Mouse (Mus musculus) myocyte (in vitro differentiated cells): ENCODE data around the gene Prdm1.

ENCODE experiments used
- CEBPB ChIP-seq: IDR thresholded peaks from 2 replicates; pipeline ENCODE4 v1.6.1; 2011; ENCODE audit warnings: mild to moderate bottlenecking, moderate library complexity; ENCODE audit not compliant: poor library complexity, insufficient read depth, severe bottlenecking
- E2F4 ChIP-seq: IDR thresholded peaks from one replicate; pipeline ENCODE4 v1.6.1; 2011; ENCODE audit warnings: mild to moderate bottlenecking, control low read depth, moderate library complexity; ENCODE audit not compliant: insufficient read depth
- MYOD1 ChIP-seq, 3 experiments: IDR thresholded peaks; one replicate each; pipeline ENCODE4 v1.6.1; 2011; ENCODE audit warnings: control low read depth in 2 of 3, low read depth in 2 of 3, mild to moderate bottlenecking in 2 of 3, moderate library complexity in 1 of 3; ENCODE audit not compliant: insufficient read length in 2 of 3, control insufficient read depth in 1 of 3
- MYOG ChIP-seq, 3 experiments: IDR thresholded peaks; one replicate each; pipeline ENCODE4 v1.6.1; 2011; ENCODE audit warnings: control low read depth in 2 of 3, low read depth in 2 of 3, mild to moderate bottlenecking in 2 of 3; ENCODE audit not compliant: insufficient read length in 2 of 3, control insufficient read depth in 1 of 3, insufficient read depth in 1 of 3
- POLR2A ChIP-seq: IDR thresholded peaks from one replicate; pipeline ENCODE4 v1.6.1; 2011; ENCODE audit warnings: low read depth, mild to moderate bottlenecking, control low read depth, moderate library complexity; ENCODE audit not compliant: insufficient read length
- SRF ChIP-seq: IDR thresholded peaks from one replicate; pipeline ENCODE4 v1.6.1; 2011; ENCODE audit warnings: low read depth; ENCODE audit not compliant: control insufficient read depth, insufficient read length
- TCF3 ChIP-seq: IDR thresholded peaks from one replicate; pipeline ENCODE4 v1.6.1; 2011; ENCODE audit warnings: low read depth, control low read depth; ENCODE audit not compliant: insufficient read length
- USF1 ChIP-seq: IDR thresholded peaks from one replicate; pipeline ENCODE4 v1.6.1; 2011; ENCODE audit warnings: low read depth, mild to moderate bottlenecking, control low read depth, moderate library complexity

DNA sequence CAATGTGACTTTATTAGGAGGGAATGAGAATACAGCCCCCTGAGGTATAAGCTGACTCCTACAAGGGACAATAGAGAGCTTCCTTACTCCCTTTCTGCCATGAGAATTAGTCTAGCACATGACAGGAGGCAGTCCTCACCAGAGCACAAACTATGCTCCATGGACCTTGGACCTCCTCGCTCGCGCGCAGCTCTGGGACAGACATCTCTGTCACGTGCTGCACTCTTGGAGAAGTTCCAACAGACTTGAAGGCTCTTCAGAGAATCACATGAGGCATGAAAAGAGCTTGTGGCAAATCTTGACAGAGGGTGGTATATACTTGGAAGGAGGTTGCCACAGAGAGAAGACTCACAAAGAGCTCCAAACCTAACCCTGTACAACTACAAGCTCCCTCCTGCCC, 46.9 kb downstream of the Prdm1 start:
- TF ChIP-seq POLR2A (no peak), E2F4 (no peak), CEBPB (no peak), SRF (no peak), USF1 (no peak), MYOG (IDR thresholded peaks at IDR 0.05; ENCODE audit: control insufficient read depth in 1 of 3, insufficient read depth in 1 of 3, insufficient read length in 2 of 3, low read depth in 2 of 3) (no peak), MYOD1 (IDR thresholded peaks at IDR 0.05; ENCODE audit: control insufficient read depth in 1 of 3, insufficient read length in 2 of 3, low read depth in 2 of 3) (no peak), TCF3 (no peak)
